Mouse (Mus musculus) intestine, embryonic 14.5 days (tissue): ENCODE results near the gene Rasgef1a. TPM values are rescaled to one million over a fixed set of nuclear protein-coding genes. Genes with fewer than 3 reads are reported as not detected.

Experiments
- ATAC-seq: fragments of 200-750 bp; cut with Nextera tagmentation; replicated peaks from 2 replicates; pipeline ENCODE4 v1.8.0; 2017; ENCODE audit warnings: low read depth, moderate number of reproducible peaks, moderate TSS enrichment, moderate library complexity; ENCODE audit not compliant: low FRiP score, low TSS enrichment
- DNase-seq: peaks from one replicate; pipeline ENCODE4 v3.0.0-alpha.2; 2018; ENCODE audit warnings: low spot score
- H3K27ac ChIP-seq: fragments of 300-500 bp; sonication (generic); 2 replicates; pipeline ENCODE4 v1.5.1; 2014; ENCODE audit warnings: low read depth, mild to moderate bottlenecking, control low read depth
- H3K27me3 ChIP-seq: fragments of 300-500 bp; sonication (generic); replicated peaks from 2 replicates; pipeline ENCODE4 v1.6.1; 2014; ENCODE audit warnings: low read length, control low read depth; ENCODE audit not compliant: control insufficient read depth, insufficient read depth
- H3K36me3 ChIP-seq: fragments of 300-500 bp; sonication (generic); 2 replicates; pipeline ENCODE4 v1.6.1; 2014; ENCODE audit warnings: low read length, control low read depth; ENCODE audit not compliant: control insufficient read depth, insufficient read depth
- H3K4me1 ChIP-seq: fragments of 300-500 bp; sonication (generic); replicated peaks from 2 replicates; pipeline ENCODE4 v1.6.1; 2014; ENCODE audit warnings: low read length, control low read depth, mixed read lengths; ENCODE audit not compliant: control insufficient read depth, insufficient read depth
- H3K4me2 ChIP-seq: fragments of 300-500 bp; sonication (generic); 2 replicates; pipeline ENCODE4 v1.6.1; 2014; ENCODE audit warnings: low read length
- H3K4me3 ChIP-seq: fragments of 300-500 bp; sonication (generic); 2 replicates; pipeline ENCODE4 v1.5.1; 2014; ENCODE audit warnings: low read depth, low read length, control low read depth, mixed read lengths
- H3K9ac ChIP-seq: fragments of 300-500 bp; sonication (generic); 2 replicates; pipeline ENCODE4 v1.6.1; 2014; ENCODE audit warnings: mild to moderate bottlenecking, low read length
- H3K9me3 ChIP-seq: fragments of 300-500 bp; sonication (generic); 2 replicates; pipeline ENCODE4 v1.6.1; 2016; ENCODE audit warnings: low read length, control low read depth; ENCODE audit not compliant: control insufficient read depth
- WGBS: fragments of 180-500 bp; shearing (Covaris S2); extraction: QIAGEN DNeasy Blood & Tissue Kit; methylation state at CpG from one replicate; pipeline ENCODE4 v1.1.7; 2014; 5-methylcytosine and 5-hydroxymethylcytosine counted together
- polyA plus RNA-seq: library from polyadenylated mRNA; unstranded; fragments of >200 nt; fragmentation: Nextera tagmentation; extraction: Ambion mirVana; gene quantifications from 2 replicates; pipeline ENCODE4 v1.2.1, GENCODE M21; 2014

The Rasgef1a gene
- polyA plus RNA-seq, 1 experiment from 2014 or later: 0.05 TPM

- Histone ChIP-seq H3K36me3 (no peaks in the 10 kb centered on the region), H3K9me3 (no peaks in the 10 kb centered on the region), H3K4me1 (0 out of 2 replicates have a peak, but pooled peaks cover 4% of the 10 kb centered on the region), H3K4me2 (no peak overlapping the region), H3K27me3 (peaks cover 41% of the 10 kb centered on the region), H3K4me3 (no peak overlapping the region), H3K27ac (no peak overlapping the region), H3K9ac (no peak overlapping the region)
- ATAC-seq: no peak
- DNase-seq: no peak
- WGBS: 67% methylated on average over 4 of the region's 4 CpGs
Observed at GRCm38 (mm10) chr6:118014881-118015280, 3.6 kb downstream of the Rasgef1a start.

GRCm38 (mm10) chr6:118015971-118016370 lies 4.7 kb downstream of the Rasgef1a start:
- no peak for ATAC-seq
- Histone ChIP-seq H3K27ac (no peak overlapping the region), H3K27me3 (peaks cover 32% of the 10 kb centered on the region), H3K4me1 (0 out of 2 replicates have a peak, but pooled peaks cover 4% of the 10 kb centered on the region), H3K36me3 (no peaks in the 10 kb centered on the region), H3K4me3 (no peak overlapping the region), H3K9ac (no peak overlapping the region), H3K4me2 (no peak overlapping the region), H3K9me3 (no peaks in the 10 kb centered on the region)
- DNase-seq: no peak
- 53% methylated on average over 3 of the region's 3 CpGs for WGBS

DNA sequence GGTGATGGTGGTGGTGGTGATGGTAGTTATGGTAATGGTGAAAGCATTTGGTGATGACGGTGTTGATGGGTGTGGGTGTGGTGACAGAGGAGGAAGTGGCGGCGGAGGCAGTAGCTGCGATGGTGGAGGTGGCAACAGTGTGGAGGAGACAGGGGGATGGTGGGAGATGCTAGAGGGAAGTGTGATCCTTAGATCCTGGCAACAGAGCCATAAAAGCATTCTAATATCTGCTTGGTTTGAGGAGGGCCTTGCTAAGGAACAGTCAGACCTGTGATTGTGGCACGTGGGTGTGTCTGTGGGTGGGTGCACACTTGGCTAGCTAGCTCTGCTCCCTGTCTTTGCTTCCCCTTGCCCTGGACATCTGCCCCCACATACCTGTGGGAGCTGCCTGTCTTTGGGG lies 7.4 kb downstream of the Rasgef1a start:
- H3K4me2 ChIP-seq: no peak overlapping the region
- WGBS: 49% methylated on average over 5 of the region's 5 CpGs
- no peak for ATAC-seq

DNA sequence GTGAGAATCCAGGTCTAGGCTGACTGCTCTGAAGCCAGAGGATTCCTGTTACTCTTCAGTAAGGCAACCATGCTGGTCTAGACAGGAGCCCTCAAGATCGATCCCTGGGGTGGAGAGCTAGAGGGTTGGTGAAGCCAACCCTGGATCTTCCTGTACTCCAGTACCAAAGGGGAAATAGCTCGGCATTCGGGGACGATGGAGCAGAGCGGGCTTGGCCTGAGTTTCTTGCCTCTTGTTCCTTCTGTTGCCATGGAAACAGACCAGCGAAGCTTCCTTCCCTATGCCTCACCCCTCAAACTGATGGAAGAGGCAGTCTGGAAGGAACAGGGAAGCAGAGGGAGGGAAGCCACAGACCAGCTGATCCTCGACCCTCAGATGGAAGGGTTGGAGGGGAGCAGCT lies 8.3 kb downstream of the Rasgef1a start:
- no peak overlapping the region for H3K4me2 ChIP-seq
- DNase-seq (no peak), ATAC-seq (no peak)
- H3K27me3 ChIP-seq: no peaks in the 10 kb centered on the region; the same call in 1 of the 2 replicates
- H3K27ac ChIP-seq: no peak overlapping the region
- no peaks in the 10 kb centered on the region for H3K4me1 ChIP-seq
- H3K9ac ChIP-seq: no peak overlapping the region
- no peak overlapping the region for H3K4me3 ChIP-seq
- no peaks in the 10 kb centered on the region for H3K36me3 ChIP-seq
- no peaks in the 10 kb centered on the region for H3K9me3 ChIP-seq
- WGBS: 39% methylated on average over 7 of the region's 7 CpGs

More for the DNA sequence above, 7.4 kb downstream of the Rasgef1a start:
- Histone ChIP-seq H3K9ac (no peak overlapping the region), H3K4me3 (no peak overlapping the region), H3K9me3 (no peaks in the 10 kb centered on the region), H3K36me3 (no peaks in the 10 kb centered on the region), H3K27ac (no peak overlapping the region), H3K4me1 (no peaks in the 10 kb centered on the region), H3K27me3 (peaks cover 8% of the 10 kb centered on the region; the same call in 1 of the 2 replicates)
- DNase-seq: no peak

DNA sequence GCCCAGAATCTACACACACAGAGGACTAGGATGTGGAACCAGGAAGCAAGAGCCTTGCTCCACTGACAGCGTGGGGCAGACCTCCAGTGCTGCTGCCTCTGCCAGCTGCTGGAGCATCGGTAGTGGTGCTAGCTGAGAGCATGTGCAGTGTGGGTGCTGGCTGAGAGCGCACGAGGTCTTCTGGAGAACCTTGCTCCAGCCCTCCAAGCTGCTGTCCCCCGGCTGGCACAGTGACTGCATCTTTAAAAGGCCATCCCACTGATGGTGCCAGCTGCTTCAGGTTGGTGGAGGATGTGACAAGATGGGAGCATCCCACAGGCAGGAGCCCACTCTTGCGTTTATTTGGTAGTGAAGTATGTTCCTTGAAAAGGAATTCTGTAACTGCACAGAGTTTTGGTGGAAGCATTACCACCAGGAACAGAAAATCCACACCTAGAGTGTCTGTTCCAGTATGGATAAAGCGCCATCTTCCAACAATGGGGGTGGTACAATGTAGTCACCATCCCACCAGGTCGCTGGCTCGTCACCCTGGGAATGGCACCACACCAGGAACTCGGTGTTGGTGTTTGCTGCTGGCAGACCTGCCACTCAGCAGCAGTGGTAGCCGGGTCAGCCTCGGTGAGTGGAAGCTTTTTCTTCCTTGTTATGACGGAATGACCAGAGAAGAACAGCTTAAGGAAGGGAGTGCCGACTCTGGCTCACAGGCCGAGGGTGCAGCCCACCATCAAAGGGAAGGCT lies 11.8 kb downstream of the Rasgef1a start:
- DNase-seq: no peak
- no peaks in the 10 kb centered on the region for H3K9me3 ChIP-seq

GRCm38 (mm10) chr6:118027036-118027435 lies 15.8 kb downstream of the Rasgef1a start:
- DNase-seq: no peak
- no peak overlapping the region for H3K9ac ChIP-seq
- H3K27me3 ChIP-seq: no peaks in the 10 kb centered on the region
- no peaks in the 10 kb centered on the region for H3K9me3 ChIP-seq
- no peaks in the 10 kb centered on the region for H3K4me1 ChIP-seq
- no peak overlapping the region for H3K4me2 ChIP-seq
- H3K36me3 ChIP-seq: no peaks in the 10 kb centered on the region
- WGBS: 89% methylated on average over 3 of the region's 3 CpGs
- no peak overlapping the region for H3K27ac ChIP-seq
- no peak overlapping the region for H3K4me3 ChIP-seq
- ATAC-seq: no peak

More for the DNA sequence above, 11.8 kb downstream of the Rasgef1a start:
- no peak overlapping the region for H3K4me3 ChIP-seq
- H3K36me3 ChIP-seq: no peaks in the 10 kb centered on the region
- 60% methylated on average over 15 of the region's 15 CpGs for WGBS
- no peaks in the 10 kb centered on the region for H3K4me1 ChIP-seq
- H3K4me2 ChIP-seq: no peak overlapping the region
- no peak overlapping the region for H3K9ac ChIP-seq
- H3K27me3 ChIP-seq: no peaks in the 10 kb centered on the region; the same call in 1 of the 2 replicates
- H3K27ac ChIP-seq: no peak overlapping the region
- no peak for ATAC-seq

- Histone ChIP-seq H3K27me3 (no peaks in the 10 kb centered on the region), H3K4me3 (no peak overlapping the region), H3K9me3 (no peaks in the 10 kb centered on the region), H3K4me1 (no peaks in the 10 kb centered on the region), H3K4me2 (no peak overlapping the region), H3K27ac (no peak overlapping the region), H3K36me3 (no peaks in the 10 kb centered on the region), H3K9ac (no peak overlapping the region)
- DNase-seq (no peak), ATAC-seq (no peak)
- no CpG with 5 or more reads among the region's 1 CpGs for WGBS
Observed at GRCm38 (mm10) chr6:118031467-118031866, 20.2 kb downstream of the Rasgef1a start.

GRCm38 (mm10) chr6:118035639-118036038 lies 24.4 kb downstream of the Rasgef1a start:
- H3K9me3 ChIP-seq: no peaks in the 10 kb centered on the region
- DNase-seq (no peak), ATAC-seq (no peak)
- H3K27ac ChIP-seq: no peak overlapping the region
- H3K4me3 ChIP-seq: no peak overlapping the region
- no peak overlapping the region for H3K4me2 ChIP-seq
- no peaks in the 10 kb centered on the region for H3K27me3 ChIP-seq
- 69% methylated on average over 6 of the region's 6 CpGs for WGBS
- H3K36me3 ChIP-seq: no peaks in the 10 kb centered on the region
- no peak overlapping the region for H3K9ac ChIP-seq
- H3K4me1 ChIP-seq: no peaks in the 10 kb centered on the region
